Mouse (Mus musculus) cerebellum, adult 9-11 months (tissue): ENCODE measurements around the gene Lyg1.
A peak's percentile ranks its signal among the peaks of the same experiment; 100 is the strongest.
"Not testable (repeated sequence)": the region's sequence is repeated elsewhere in the genome, so short reads cannot be mapped to it uniquely, and the experiment has no call there.

Source experiments
- DNase-seq: peaks from one replicate; pipeline ENCODE4 v3.0.0; 2022

The Lyg1 gene

DNA sequence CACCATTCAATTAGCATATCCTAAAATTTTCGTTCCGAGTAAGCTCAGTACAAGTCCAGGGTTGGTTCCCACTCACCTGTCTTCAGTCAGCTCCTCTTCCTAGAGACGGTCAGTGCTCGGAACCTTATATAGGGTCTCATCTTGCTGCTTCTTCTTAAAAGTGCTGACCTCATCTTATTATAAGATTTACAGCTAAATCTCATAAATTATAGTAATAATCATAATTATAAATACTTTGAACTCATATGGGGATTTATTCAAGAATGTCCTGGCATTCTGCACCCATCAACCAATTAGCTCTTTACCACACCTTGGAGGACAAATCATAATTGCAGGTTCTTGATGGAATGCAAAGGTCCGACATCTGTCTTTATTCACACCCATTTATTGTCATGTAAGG is at the start of gene Lyg1:
TSS of gene Lyg1 (minus strand) at position 101 of the 400 bp plus-strand sequence.
- no peak for DNase-seq

- DNase-seq = no peak
Measured at GRCm38 (mm10) chr1:38006741-38007140, 49.2 kb upstream of the Lyg1 start.

- no peak for DNase-seq
Measured at GRCm38 (mm10) chr1:38003046-38003445, 45.5 kb upstream of the Lyg1 start.

GRCm38 (mm10) chr1:38001956-38002355 is 44.4 kb upstream of the Lyg1 start:
- DNase-seq = no peak

GRCm38 (mm10) chr1:38000844-38001243 is 43.3 kb upstream of the Lyg1 start:
- no peak for DNase-seq

- no peak for DNase-seq
Measured at GRCm38 (mm10) chr1:37999552-37999951, 42.0 kb upstream of the Lyg1 start.

DNA sequence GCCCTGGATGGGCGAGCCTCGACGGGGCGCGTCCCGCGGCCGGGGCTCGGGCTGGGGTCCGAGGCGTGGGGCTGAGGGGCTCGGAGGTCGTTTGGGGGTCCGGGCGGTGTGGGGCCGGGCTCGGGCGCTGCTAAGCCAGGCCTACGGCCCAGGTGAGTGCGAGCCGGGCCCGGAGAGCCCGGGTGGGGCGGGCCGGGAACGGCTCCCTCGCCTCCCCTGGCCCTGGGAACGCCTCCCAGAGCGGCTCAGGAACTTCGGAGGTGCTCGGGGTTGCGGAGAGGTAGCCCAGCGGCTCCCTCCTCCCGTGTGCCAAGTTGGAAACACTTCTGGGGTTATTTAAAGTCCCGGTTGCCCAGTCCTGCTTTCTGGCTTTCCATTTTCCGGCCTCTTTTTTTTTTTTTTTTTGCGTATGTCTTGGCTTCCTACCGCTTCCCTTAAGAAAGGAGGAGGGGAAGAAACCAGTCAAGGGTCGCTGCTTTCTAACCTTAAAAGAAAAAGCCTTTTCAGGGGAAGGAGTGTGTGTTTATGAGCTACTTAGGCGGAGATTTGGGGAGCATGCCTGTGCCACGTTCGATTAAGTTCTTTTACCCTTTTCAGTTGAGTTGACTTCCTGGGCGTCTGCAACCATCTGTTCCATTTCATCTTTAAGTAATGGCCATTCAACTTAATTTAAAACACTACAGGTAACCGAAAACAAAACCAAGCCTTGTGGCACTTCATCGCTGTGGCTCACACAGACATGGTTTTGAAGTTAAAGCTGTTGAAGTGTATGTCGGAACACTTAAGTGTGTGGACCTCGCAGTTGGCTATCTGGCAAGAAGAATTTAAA is 41.0 kb upstream of the Lyg1 start:
- DNase-seq = peak; percentile 28

DNA sequence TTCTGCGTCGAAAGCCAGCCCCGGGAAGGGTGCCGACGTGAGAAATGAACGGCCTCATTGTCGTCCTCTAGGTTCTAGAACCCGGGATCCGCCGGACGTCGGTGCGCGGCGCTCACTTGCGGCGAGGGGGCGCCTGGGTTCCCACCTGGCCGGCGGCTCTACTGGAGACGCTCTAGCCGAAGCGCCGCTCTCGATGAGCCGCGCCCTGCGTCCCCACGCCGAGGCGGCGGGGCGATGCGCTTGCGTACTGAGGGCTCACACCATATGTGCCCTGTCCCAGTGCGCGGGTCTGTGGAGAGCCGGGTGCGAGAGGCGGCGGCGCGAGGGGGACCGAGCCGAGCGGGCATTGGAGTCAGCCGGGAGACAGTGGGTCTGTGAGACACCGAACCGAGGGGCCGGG is 40.3 kb upstream of the Lyg1 start, which contains the start of the genes Txndc9 and Eif5b:
TSS of gene Txndc9 (minus strand) at position 27 of the 400 bp plus-strand sequence.
TSS of gene Eif5b (plus strand) at position 144 of the 400 bp plus-strand sequence.
- peak; percentile 96 for DNase-seq

DNA sequence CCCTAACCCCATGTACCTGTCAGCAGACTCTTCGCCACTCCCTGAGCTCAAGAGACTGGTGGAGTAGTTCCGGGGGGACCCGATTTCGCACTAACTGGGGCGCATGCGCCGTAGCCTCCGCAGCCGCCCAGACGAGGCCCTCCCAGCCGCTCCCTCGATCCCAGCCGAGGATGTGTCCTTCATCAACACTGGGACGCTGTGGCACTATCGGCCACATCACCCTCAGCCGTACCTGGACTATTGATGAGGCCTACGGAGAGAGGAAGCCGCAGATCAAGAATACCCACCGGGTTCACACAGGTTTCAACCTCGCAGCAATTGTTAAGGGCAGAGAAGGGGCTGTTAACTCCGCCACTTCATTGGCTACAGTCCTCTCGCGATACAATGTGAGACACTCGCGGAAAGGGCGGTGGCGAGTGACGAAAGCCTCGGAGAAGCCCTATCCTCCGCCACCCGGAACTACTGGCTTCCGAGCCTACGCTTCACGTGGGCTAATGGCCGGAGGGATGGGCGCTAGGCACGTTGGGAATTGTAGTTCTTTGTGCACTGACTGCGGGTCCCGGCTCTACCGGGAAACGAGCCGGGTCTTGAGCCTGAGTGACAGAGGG is 39.4 kb upstream of the Lyg1 start:
- DNase-seq = peak; percentile 99

GRCm38 (mm10) chr1:37996226-37996625 is 38.7 kb upstream of the Lyg1 start:
- DNase-seq = no peak

DNA sequence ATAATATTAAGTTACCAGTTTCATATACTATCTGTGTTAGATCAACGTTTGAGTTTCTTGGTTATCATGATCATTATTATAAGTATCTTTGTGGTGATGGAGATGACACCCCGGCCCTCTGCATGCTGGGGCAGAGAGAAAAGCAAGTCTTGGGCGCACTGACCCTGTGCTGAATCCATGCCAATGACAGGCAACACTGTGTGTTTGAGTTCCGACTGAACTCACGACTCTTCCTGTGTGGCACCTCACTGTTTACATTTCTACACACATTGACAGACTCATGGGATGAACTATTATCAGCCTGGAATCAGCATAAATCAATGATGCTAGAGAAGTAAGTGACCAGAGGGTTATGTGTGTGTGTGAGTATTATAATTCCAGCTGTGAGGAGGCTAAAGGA is 30.3 kb upstream of the Lyg1 start:
- DNase-seq = no peak

DNA sequence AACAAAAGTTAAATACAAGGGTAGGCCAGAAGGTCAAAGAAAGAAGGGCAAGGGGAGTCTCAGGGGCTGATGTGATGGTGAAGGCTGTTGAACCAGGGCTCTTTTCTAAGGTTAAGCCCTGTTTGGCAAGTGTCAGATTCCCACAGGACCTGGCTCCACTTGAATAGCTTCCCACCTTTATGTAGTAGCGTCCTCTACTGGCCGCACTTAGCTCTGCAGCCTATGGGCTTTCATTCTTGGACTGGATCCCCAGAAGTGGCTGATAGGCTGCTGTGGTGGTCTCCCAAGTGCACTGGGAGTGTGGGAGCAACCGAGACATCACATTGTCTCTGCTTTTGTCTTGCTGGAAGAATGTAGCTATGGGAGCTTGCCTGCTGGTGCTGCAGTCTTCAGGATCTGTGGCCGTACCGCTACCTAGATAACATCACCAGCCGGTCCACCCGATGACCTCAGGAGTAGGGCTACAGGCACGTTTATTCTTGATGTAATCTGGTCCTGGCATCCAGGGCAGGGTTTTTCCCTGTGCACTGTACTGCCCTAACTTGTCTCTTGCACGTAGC is 28.3 kb upstream of the Lyg1 start:
- no peak for DNase-seq

- DNase-seq = no peak
Measured at GRCm38 (mm10) chr1:37984326-37984725, 26.8 kb upstream of the Lyg1 start.

DNA sequence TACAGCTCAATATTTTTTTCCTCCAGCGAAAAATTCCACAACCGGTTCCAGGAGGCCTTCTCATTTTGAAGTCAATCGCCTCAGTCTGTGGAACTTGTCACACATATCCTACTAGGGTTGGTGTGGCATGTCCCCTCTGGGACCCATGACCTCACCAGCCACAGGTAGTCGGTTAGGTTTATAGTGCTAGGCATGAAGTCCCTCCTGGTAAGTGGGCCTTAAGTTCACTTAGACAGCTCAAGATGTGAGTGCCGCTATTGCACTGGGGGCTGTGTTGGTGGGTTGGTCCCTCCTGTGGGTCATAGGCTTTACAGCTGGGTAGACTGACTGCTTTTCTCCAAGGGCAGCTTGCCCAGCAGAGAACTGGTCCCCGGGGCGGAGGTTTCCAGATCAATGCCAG is 19.7 kb upstream of the Lyg1 start:
- no peak for DNase-seq

GRCm38 (mm10) chr1:37976666-37977065 is 19.1 kb upstream of the Lyg1 start:
- not testable (repeated sequence) for DNase-seq

DNA sequence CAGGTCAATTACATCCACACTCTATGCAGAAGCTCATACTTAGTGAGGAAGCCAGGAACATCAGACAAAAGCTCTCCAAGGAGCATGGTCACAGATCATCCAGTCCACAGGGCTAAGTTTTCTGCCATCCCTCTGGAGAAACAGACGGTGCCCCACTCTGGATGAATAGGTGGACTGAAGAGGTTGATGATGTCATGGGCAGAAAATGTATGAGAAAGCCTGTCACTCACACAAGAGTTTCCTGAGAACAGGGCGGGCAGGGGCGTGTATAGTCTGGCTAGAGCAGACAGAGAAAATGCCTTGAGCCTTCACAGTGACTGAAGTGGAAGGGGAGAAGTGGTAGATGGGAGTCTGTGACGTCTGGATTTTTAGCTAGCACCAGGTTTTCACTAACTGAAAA is 14.0 kb upstream of the Lyg1 start:
- DNase-seq = no peak

DNA sequence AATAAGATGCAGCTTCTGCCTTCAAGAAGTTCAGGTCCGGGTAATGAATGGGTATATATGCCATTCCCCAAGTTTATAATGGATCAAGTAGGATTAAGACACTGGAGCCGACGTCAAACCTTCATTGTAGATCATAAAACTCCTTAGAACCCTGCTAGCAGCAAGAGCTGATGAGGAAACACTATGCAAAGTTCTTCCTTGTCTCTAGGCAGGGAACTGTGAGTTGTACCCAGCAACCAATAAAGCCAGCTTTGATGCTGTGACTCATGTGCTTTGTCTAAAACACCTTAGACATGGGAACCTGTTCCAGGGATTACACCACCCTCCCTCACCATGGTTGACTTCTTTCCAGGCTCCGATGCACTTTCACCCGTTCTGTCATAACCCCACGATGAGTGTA is 11.2 kb upstream of the Lyg1 start:
- no peak for DNase-seq

- DNase-seq = no peak
Measured at GRCm38 (mm10) chr1:37965571-37965970, 8.0 kb upstream of the Lyg1 start.

GRCm38 (mm10) chr1:37959486-37959885 is 1.9 kb upstream of the Lyg1 start:
- peak; percentile 24 for DNase-seq

DNA sequence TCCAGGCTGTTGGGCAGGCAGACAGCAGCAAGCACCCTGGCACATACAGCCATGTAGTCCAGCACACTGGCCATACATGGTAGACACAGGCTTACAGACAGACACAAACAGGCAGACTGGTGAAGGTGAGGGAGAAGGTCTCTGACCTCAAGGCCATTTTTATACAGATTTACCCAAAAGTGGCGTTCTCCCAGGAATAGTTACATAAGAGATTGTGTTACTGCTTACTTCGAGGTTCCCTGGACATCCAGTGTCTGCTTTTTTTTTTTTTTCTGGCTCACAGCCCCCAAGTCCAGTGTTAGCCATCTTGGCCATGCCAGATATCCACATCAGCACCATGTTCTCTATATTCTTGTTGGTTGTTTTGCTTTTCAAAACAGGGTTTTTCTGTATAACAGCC is 957 bp upstream of the Lyg1 start:
- no peak for DNase-seq

GRCm38 (mm10) chr1:37956690-37957431 is 698 bp downstream of the Lyg1 start:
- no peak for DNase-seq

GRCm38 (mm10) chr1:37955251-37955650 is 2.3 kb downstream of the Lyg1 start:
- no peak for DNase-seq

GRCm38 (mm10) chr1:37954786-37955185 is 2.8 kb downstream of the Lyg1 start:
- no peak for DNase-seq
